Mouse (Mus musculus) cerebellum, adult 2 months (tissue): ENCODE measurements around the gene Gfra4.

Experiments used
- CTCF ChIP-seq: fragments of 200-500 bp; IDR thresholded peaks from 2 replicates; pipeline ENCODE4 v1.5.1; 2011; ENCODE audit warnings: low read depth, mild to moderate bottlenecking, control low read depth, low read length, moderate library complexity, borderline replicate concordance; ENCODE audit not compliant: insufficient read depth
- POLR2A ChIP-seq: fragments of 200-500 bp; IDR thresholded peaks from 2 replicates; pipeline ENCODE4 v1.6.1; 2011; ENCODE audit warnings: low read length, control low read depth, borderline replicate concordance; ENCODE audit not compliant: insufficient read depth

- TF ChIP-seq CTCF, result no peak
- no peak for TF ChIP-seq POLR2A
These were observed 11.2 kb upstream of the Gfra4 start for GRCm38 (mm10) chr2:131053851-131054645.
